Mouse (Mus musculus) lung, embryonic 16.5 days (tissue): Measurements from ENCODE around the gene Plgrkt. TPM values are rescaled to one million over a fixed set of nuclear protein-coding genes. Genes with fewer than 3 reads are reported as not detected.

ENCODE experiments used
- ATAC-seq: fragments of 200-750 bp; cut with Nextera tagmentation; 2 replicates; pipeline ENCODE4 v1.8.0; 2017; ENCODE audit warnings: low read depth, mild to moderate bottlenecking, moderate library complexity
- H3K27ac ChIP-seq: fragments of 300-500 bp; sonication (generic); 2 replicates; pipeline ENCODE4 v1.5.1; 2014; ENCODE audit warnings: mild to moderate bottlenecking, control low read depth, low read length
- H3K27me3 ChIP-seq: fragments of 300-500 bp; sonication (generic); 2 replicates; pipeline ENCODE4 v1.6.1; 2014; ENCODE audit warnings: low read depth, low read length, mixed read lengths; ENCODE audit not compliant: control insufficient read depth, insufficient read depth
- H3K36me3 ChIP-seq: fragments of 300-500 bp; sonication (generic); 2 replicates; pipeline ENCODE4 v1.6.1; 2014; ENCODE audit warnings: low read length; ENCODE audit not compliant: control insufficient read depth, insufficient read depth
- H3K4me1 ChIP-seq: fragments of 300-500 bp; sonication (generic); replicated peaks from 2 replicates; pipeline ENCODE4 v1.6.1; 2014; ENCODE audit warnings: low read length, mixed read lengths; ENCODE audit not compliant: control insufficient read depth, insufficient read depth
- H3K4me2 ChIP-seq: fragments of 300-500 bp; sonication (generic); 2 replicates; pipeline ENCODE4 v1.6.1; 2014; ENCODE audit warnings: low read depth, low read length, control low read depth
- H3K4me3 ChIP-seq: fragments of 300-500 bp; sonication (generic); 2 replicates; pipeline ENCODE4 v1.5.1; 2014; ENCODE audit warnings: mild to moderate bottlenecking, low read length, control low read depth
- H3K9ac ChIP-seq: fragments of 300-500 bp; sonication (generic); 2 replicates; pipeline ENCODE4 v1.6.1; 2014; ENCODE audit warnings: low read length, control low read depth
- H3K9me3 ChIP-seq: fragments of 300-500 bp; sonication (generic); 2 replicates; pipeline ENCODE4 v1.6.1; 2016; ENCODE audit warnings: low read length; ENCODE audit not compliant: control insufficient read depth
- WGBS: fragments of 180-500 bp; shearing (Covaris S2); extraction: QIAGEN DNeasy Blood & Tissue Kit; methylation state at CpG from one replicate; pipeline ENCODE4 v1.1.7; 2014; 5-methylcytosine and 5-hydroxymethylcytosine counted together
- polyA plus RNA-seq: library from polyadenylated mRNA; unstranded; fragments of >200 nt; fragmentation: Nextera tagmentation; extraction: Ambion mirVana; gene quantifications from 2 replicates; pipeline ENCODE4 v1.2.1, GENCODE M21; 2015

The Plgrkt gene
- polyA plus RNA-seq, 1 experiment from 2014 or later: 56.0 TPM

- H3K27ac ChIP-seq: no peak overlapping the region
- H3K9me3 ChIP-seq: no peaks in the 10 kb centered on the region
- no peaks in the 10 kb centered on the region for H3K36me3 ChIP-seq
- ATAC-seq: no peak
- H3K27me3 ChIP-seq: no peaks in the 10 kb centered on the region
- H3K4me3 ChIP-seq: no peak overlapping the region
- no peak overlapping the region for H3K9ac ChIP-seq
- 54% methylated on average over 4 of the region's 4 CpGs for WGBS
- H3K4me1 ChIP-seq: peaks cover 6% of the 10 kb centered on the region; the same call in 1 of the 2 replicates
- peak overlapping the region; percentile 33; the same call in 1 of the 2 replicates for H3K4me2 ChIP-seq
Measured at GRCm38 (mm10) chr19:29372138-29372537, 4.9 kb upstream of the Plgrkt start.

GRCm38 (mm10) chr19:29371284-29372081 lies 4.3 kb upstream of the Plgrkt start:
- no peaks in the 10 kb centered on the region for H3K27me3 ChIP-seq
- H3K9me3 ChIP-seq: no peaks in the 10 kb centered on the region
- no peak for ATAC-seq
- H3K9ac ChIP-seq: no peak overlapping the region
- 65% methylated on average over 18 of the region's 18 CpGs for WGBS
- H3K4me2 ChIP-seq: peak overlapping the region; percentile 33; the same call in 1 of the 2 replicates
- no peaks in the 10 kb centered on the region for H3K36me3 ChIP-seq
- peaks cover 9% of the 10 kb centered on the region; the same call in 1 of the 2 replicates for H3K4me1 ChIP-seq
- no peak overlapping the region for H3K27ac ChIP-seq
- H3K4me3 ChIP-seq: no peak overlapping the region

- WGBS: 78% methylated on average over 7 of the region's 7 CpGs
- Histone ChIP-seq H3K27ac (no peak overlapping the region), H3K9me3 (no peaks in the 10 kb centered on the region), H3K9ac (no peak overlapping the region), H3K4me2 (no peak overlapping the region), H3K4me1 (peaks cover 9% of the 10 kb centered on the region; the same call in 1 of the 2 replicates), H3K27me3 (no peaks in the 10 kb centered on the region), H3K36me3 (no peaks in the 10 kb centered on the region), H3K4me3 (no peak overlapping the region)
- no peak for ATAC-seq
Measured at GRCm38 (mm10) chr19:29370545-29371283, 3.5 kb upstream of the Plgrkt start.

GRCm38 (mm10) chr19:29370112-29370511 lies 2.9 kb upstream of the Plgrkt start:
- no peak for ATAC-seq
- WGBS: 50% methylated on average over 9 of the region's 12 CpGs
- Histone ChIP-seq H3K4me2 (no peak overlapping the region), H3K36me3 (no peaks in the 10 kb centered on the region), H3K9me3 (no peaks in the 10 kb centered on the region), H3K4me3 (no peak overlapping the region), H3K27me3 (no peaks in the 10 kb centered on the region), H3K4me1 (peaks cover 9% of the 10 kb centered on the region; the same call in 1 of the 2 replicates), H3K27ac (no peak overlapping the region), H3K9ac (no peak overlapping the region)

GRCm38 (mm10) chr19:29368671-29369309 lies 1.6 kb upstream of the Plgrkt start:
- Histone ChIP-seq H3K36me3 (no peaks in the 10 kb centered on the region), H3K9me3 (no peaks in the 10 kb centered on the region), H3K4me2 (no peak overlapping the region), H3K4me3 (no peak overlapping the region), H3K4me1 (peaks cover 8% of the 10 kb centered on the region; the same call in 1 of the 2 replicates), H3K27ac (no peak overlapping the region), H3K27me3 (no peaks in the 10 kb centered on the region), H3K9ac (no peak overlapping the region)
- no peak for ATAC-seq
- WGBS: 66% methylated on average over 3 of the region's 3 CpGs

- H3K27ac ChIP-seq: no peak overlapping the region
- WGBS: 74% methylated on average over 2 of the region's 2 CpGs
- no peaks in the 10 kb centered on the region for H3K9me3 ChIP-seq
- H3K4me1 ChIP-seq: peaks cover 7% of the 10 kb centered on the region; the same call in 1 of the 2 replicates
- H3K4me3 ChIP-seq: no peak overlapping the region
- H3K4me2 ChIP-seq: no peak overlapping the region
- H3K36me3 ChIP-seq: no peaks in the 10 kb centered on the region
- no peak overlapping the region for H3K9ac ChIP-seq
- H3K27me3 ChIP-seq: no peaks in the 10 kb centered on the region
- no peak for ATAC-seq
Measured at GRCm38 (mm10) chr19:29368041-29368440, 851 bp upstream of the Plgrkt start.

- Histone ChIP-seq H3K9ac (peak overlapping the region; percentile 49), H3K9me3 (no peaks in the 10 kb centered on the region), H3K27ac (no peak overlapping the region), H3K4me3 (peak overlapping the region; percentile 60), H3K27me3 (no peaks in the 10 kb centered on the region), H3K36me3 (no peaks in the 10 kb centered on the region), H3K4me2 (peak overlapping the region; percentile 84), H3K4me1 (peaks cover 8% of the 10 kb centered on the region; the same call in 1 of the 2 replicates)
- 46% methylated on average over 20 of the region's 20 CpGs for WGBS
- ATAC-seq: no peak
Measured at GRCm38 (mm10) chr19:29366226-29366968, 793 bp downstream of the Plgrkt start.

GRCm38 (mm10) chr19:29365105-29365504 lies 2.1 kb downstream of the Plgrkt start:
- ATAC-seq: no peak
- peaks cover 12% of the 10 kb centered on the region; the same call in 1 of the 2 replicates for H3K4me1 ChIP-seq
- no peaks in the 10 kb centered on the region for H3K9me3 ChIP-seq
- no peak overlapping the region for H3K27ac ChIP-seq
- no peaks in the 10 kb centered on the region for H3K36me3 ChIP-seq
- no peaks in the 10 kb centered on the region for H3K27me3 ChIP-seq
- H3K4me2 ChIP-seq: no peak overlapping the region
- 36% methylated on average over 3 of the region's 3 CpGs for WGBS
- no peak overlapping the region for H3K9ac ChIP-seq
- no peak overlapping the region for H3K4me3 ChIP-seq
